Mouse (Mus musculus): ENCODE data around the gene Adam12.

DNA sequence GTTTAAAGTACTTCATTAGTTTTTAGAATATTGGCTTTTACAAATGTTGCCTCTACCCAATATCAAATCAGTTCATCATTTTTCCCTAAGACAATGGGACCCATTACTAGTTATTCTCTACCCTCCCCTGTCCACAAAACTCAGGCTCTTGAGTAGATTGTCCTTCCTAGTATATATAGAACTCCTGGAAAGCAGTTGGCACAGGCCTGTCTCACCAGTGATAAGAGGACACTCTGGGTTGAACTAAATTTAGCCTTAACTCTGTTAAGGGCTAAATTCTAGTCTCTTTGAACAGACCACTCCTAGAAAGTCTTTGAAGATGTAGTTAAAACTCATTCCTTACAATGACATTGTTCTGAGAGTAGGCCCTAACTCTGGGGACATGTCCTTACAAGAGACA is 241.0 kb downstream of the Adam12 start:
- TF ChIP-seq CTCF (conservative IDR thresholded peaks at IDR 0.05; ENCODE audit: low read length), result no peak
- no peak for TF ChIP-seq NANOG (IDR thresholded peaks at IDR 0.05; ENCODE audit: borderline replicate concordance, low read length)

Data from E14TG2a.4 (cell line).